Mouse (Mus musculus): ENCODE measurements around the gene Rcbtb2.

Gene Rcbtb2

GRCm38 (mm10) chr14:73145531-73145930, 22.7 kb downstream of the Rcbtb2 start:
- in situ Hi-C loops (cut with MboI, MseI): no loop called here

GRCm38 (mm10) chr14:73146721-73147120, 23.9 kb downstream of the Rcbtb2 start:
- in situ Hi-C loops (cut with MboI, MseI): no loop called here

- in situ Hi-C loops (cut with MboI, MseI): no loop called here
Measured at GRCm38 (mm10) chr14:73148125-73148524, 25.3 kb downstream of the Rcbtb2 start.

DNA sequence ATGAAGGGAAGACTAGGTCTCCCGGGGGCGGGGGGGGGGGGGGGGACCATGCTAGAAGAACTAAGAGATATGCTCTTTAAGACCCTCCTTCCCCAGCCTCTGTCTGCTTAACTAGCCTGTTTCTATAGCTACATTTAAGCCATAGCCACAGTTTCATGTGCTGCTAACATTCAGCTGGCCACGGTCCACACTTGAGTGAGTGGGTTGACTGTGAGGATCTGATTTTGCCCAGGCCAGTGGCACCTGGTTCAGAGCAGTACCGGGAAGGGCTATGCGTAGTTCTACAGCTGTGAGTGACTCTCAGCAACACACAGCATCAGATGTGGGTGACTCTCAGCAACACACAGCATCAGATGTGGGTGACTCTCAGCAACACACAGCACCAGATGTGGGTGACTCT, 38.5 kb downstream of the Rcbtb2 start:
- in situ Hi-C loops (cut with MboI, MseI): no loop called here

DNA sequence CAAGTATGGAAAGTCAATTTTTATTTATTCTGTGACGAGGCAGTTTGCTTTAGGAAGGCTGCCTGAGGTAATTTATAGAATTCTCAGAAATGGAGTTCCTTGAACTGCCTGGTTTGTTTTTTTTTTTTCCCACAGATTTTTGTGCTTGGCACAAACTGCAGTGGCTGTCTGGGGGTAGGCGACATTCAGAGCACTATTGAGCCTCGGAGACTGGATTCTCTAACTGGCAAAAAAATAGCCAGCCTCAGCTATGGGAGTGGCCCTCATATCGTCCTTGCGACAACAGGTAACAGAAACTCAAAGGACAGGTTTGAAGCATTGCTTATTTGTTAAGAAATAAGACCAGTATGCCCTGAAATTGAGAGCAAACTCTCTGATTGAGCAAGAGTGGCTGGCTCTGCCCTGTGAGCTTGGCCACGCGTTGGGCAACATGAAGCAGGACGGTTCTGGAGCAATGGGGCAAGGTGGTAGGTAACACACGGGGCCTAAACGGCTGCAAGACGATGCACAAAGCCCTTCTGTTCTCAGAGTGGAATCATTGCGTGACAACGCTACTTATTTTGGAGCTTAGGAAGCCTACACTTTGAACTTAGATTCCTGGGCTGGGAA, 39.5 kb downstream of the Rcbtb2 start:
- in situ Hi-C loops (cut with MboI, MseI): no loop called here

- in situ Hi-C loops (cut with MboI, MseI): no loop called here
Measured at GRCm38 (mm10) chr14:73163363-73163998, 40.6 kb downstream of the Rcbtb2 start.

DNA sequence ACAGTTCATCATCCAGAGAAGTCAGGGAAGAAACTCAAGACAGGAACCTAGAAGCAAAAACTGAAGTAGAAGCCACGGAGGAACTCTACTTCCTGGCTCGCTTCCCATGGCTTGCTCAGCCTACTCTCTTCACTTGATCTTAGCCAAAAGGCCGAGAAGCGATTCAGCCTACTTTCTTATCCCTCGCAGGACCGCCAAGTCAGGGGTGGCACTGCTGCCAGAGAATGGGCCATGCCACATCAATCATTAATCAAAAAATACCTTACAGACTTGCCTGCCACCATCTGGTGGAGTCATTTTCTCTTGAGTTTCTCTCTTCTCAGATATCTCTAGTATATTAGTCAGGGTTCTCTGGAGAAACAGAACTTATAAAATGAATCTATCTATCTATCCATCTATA, 42.3 kb downstream of the Rcbtb2 start:
- in situ Hi-C loops (cut with MboI, MseI): no loop called here

GRCm38 (mm10) chr14:73168605-73169004, 45.8 kb downstream of the Rcbtb2 start:
- in situ Hi-C loops (cut with MboI, MseI): no loop called here

DNA sequence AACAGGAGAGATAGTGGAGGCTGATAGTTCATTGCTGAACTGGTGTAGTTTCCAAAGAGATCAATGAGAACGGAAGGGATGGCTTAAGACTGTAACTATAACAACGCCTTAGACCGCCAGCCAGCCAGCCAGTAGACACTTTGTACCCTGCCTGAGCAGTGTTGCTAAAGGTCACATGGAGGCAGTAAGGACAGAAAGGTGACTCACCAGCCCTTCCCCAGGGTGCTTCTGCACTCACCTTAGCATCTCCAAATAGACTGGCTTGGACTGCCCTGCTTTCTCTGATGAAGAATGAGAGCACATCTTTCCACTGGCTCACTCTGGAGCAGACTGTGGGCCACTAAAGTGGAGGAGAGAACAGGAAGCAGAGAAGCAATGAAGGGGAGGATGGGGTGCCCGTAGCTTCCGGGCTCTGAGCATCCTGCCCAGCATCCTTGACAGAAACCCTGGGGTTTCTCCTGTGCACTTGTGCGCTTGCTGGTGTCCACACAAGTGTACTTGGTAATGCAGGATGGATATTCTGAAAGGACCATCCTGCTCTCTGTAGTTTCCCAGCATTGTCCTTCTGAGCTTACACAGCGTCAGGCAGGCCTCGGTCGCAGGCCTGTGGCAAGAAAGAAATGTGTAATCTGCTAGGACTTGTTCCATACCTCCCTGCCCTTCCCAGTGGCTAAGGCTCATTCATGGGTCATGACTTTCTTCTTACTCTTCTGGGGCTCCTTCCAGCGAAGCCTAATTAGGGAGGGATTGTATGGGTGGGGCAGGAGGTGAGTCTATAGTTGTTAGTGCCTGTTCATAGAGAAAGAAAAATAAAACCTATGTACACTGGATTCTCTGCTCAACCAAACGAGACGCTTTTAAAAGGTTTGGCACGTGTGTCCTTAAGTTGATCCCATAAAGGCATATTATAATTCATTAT, 47.3 kb downstream of the Rcbtb2 start:
- in situ Hi-C loops (cut with MboI, MseI): no loop called here

DNA sequence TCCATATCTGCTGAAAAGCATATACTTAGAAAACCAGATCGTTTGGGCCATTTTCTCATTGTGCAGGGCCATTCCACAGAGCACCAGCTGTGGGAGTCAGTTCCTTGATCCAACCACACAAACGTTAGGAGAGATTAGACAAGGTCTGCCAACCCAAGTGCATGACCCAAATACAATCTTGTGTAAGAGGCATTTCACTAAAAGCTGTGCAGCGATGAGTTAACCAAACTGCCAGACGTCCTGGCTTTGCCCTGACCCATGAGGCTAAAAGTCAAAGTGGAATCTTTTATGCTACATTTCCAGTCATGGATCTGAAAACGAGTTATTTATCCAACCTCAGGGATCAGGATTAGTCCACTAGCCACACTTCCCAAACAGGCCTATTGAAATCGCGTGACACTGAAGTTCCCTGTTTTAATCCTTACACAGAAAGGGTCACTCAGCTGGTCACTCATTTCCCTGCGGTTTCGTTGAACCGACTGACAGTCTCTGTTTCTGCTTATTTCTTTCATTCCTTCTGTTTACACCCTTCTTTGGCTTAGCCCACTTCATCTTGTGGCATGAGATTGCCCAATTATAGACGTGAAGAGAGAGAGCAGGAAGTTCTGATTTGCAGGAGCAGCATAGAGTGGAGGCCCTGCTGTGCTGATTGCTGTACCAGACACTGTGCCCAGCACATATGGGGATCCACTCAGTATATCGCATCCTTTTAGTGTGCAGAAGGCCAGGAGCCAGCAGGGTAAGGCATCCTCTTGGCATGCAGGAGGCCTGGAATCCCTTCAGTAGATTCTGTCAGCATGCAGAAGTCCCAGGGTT, 49.6 kb downstream of the Rcbtb2 start:
- in situ Hi-C loops (cut with MboI, MseI): no loop called here

DNA sequence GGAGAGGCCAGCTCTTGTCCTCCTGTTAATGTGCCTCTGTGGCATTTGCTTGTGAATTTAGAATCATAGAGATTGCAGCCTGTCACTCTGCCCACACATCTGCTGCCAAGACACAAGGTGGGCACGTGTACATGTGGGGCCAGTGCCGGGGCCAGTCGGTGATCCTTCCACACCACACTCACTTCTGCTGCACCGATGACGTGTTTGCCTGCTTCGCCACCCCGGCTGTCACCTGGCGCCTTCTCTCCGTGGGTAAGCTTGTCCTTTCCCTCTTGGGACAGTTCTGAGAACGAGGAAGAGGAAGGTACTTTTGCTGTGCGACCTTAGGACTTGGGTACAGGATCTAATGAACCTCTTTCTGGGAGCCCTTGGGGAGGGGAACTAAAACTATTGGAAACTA, 50.8 kb downstream of the Rcbtb2 start:
- in situ Hi-C loops (cut with MboI, MseI): no loop called here

DNA sequence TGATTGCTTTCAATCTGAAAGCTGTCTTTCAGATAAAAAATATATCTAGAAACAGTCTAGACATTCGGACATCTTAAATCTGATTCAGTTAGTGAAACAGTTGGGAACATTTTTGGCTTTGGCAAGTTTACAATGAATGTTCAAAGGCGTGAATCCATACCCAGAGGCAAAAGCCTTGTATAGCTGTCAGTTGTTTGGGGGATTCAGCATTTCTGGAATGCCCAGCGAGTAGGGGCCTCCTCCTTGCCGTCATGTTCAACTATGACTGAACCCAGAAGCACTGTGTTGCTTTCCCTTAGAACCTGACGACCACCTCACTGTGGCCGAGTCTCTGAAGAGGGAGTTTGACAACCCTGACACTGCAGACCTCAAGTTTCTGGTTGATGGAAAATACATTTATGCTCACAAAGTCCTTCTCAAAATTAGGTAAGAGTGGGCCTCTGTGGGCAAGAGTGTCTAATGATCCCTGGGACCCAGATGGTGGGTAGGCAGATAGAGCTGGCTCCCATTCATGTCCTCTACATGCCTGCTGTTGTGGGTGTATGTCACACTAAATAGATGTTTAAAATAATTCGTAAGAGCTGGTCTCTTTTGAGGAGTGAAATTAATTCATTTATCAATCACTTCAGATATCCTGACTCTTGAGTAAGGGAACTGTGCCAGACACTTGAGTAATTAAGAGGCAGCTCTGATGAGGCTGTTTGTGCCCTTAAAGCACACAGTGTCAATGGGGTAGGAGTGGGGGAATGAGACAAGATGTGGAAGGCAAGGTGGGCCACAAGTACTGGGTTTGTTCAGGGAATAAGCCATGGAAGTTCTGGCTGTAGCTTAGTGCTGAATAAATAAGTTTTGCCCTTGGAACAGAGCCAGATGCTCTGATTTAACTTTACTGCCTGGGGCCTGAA, 51.5 kb downstream of the Rcbtb2 start:
- in situ Hi-C loops (cut with MboI, MseI): no loop called here

- in situ Hi-C loops (cut with MboI, MseI): no loop called here
Measured at GRCm38 (mm10) chr14:73175031-73175430, 52.2 kb downstream of the Rcbtb2 start.

DNA sequence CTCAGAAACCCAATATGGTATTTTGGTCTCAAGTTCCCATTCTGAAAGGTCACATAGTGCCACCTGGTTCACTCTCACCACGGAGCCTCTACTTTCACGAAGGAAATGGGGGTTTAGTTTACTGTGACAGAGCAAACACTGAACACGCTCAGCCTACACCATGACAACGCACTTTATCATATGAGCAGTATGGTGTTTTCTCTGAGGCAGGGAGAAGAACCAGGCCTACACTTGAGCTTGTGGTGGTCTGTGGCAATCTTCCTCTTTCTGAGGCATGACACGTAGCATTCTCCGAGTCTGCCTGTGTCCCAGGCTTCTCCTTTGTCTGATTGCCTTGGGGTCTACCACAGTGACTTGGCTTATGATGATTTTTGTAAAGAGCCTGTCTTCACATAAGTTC, 53.0 kb downstream of the Rcbtb2 start:
- in situ Hi-C loops (cut with MboI, MseI): no loop called here

DNA sequence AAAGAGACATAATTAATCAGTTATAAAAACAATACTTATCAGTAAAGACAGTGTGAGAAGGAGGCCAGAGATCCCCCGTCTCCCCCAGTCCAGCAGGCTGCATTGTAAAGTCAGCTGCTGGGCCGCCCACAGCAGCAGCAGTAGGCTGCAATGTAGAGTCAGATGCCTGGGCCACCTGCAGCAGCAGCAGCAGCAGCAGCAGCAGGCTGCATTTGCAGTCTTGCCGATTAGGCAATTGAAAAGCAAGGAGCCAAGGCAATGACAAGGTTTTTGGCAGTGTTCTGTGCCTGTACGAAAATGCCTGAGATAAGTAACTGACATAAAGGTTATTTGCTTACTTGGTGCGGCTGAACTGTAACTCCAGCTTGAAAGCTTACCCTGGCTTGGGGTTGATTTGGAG, 53.4 kb downstream of the Rcbtb2 start:
- in situ Hi-C loops (cut with MboI, MseI): no loop called here

DNA sequence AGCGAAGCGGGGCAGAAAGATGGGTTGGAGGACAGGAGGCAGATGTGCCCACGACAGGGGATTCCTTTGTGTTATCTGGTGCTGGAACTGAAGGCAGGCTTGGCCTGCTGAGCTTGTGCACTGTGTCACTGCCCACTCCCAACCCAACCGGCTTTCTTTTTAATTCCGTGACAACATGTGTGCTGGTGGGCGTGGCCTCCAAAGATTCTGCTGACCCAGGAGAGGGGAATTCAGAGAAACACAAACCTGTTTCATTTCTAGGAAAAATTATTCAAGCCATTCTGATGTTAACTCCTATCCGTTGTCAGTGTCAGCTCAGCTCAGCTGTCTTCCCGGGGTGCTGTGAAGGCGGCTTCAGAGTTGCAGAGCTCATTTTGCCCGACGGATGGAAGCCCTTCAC, 55.1 kb downstream of the Rcbtb2 start:
- in situ Hi-C loops (cut with MboI, MseI): no loop called here

GRCm38 (mm10) chr14:73179221-73179681, 56.4 kb downstream of the Rcbtb2 start:
- in situ Hi-C loops (cut with MboI, MseI): no loop called here

DNA sequence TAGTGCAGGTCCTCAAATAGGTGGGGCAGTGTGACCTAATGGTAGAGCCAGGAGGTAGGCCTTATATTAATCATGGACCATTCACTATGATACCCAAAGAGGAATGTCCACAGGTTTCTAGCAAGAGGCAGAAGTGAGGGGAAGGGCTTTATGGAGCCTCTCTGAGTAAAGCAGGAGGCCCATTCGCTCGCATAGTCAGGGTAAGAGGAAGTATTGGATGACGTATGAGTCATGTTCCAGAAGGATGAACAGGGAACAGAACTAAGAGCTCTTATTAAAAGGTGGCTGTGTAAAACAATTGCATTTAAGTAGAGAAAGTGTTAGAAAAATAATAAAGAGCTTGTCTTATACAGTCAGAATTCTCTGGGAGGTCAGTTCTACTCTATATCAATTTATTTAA, 57.8 kb downstream of the Rcbtb2 start:
- in situ Hi-C loops (cut with MboI, MseI): no loop called here

GRCm38 (mm10) chr14:73181144-73181543, 58.3 kb downstream of the Rcbtb2 start:
- in situ Hi-C loops (cut with MboI, MseI): no loop called here

DNA sequence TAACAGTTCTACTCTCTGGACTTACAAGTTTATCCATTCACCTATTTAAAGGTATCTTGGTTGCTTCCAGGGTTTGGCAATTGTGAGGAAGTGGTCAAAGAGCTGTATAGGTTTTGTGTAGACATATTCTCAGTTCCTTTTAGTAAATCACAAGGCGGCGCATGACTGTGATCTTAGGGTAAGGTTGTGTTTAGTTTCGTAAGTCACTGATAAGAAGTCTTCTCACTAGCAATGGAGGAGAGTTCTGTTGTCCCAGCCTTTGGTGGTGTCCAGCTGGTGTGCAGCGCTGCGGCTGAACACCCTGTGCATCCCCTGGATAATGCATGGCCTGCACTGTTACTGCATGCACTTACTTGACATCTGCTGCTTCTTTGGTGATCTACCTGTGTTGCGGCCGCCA, 64.0 kb downstream of the Rcbtb2 start:
- in situ Hi-C loops (cut with MboI, MseI): no loop called here

DNA sequence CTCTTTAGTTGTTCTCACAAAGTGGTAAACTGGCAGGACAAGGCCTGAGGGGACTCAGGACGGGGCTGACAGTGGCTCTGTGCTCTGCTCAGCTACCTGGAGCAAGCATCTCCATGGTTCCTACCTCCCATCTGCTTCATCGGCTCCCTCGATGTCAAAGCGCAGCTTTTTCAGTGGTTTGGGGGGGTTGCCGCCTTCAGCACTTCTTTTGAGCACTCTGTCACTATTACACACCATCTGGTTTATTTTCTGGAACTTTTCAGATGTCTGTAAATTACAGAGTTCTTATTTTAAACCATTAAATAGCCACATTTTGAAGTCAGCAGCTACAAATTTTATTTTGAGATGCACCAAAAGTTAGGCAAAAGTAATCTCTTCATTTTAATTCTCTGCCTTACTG, 76.2 kb downstream of the Rcbtb2 start:
- in situ Hi-C loops (cut with MboI, MseI): no loop called here
